Mouse (Mus musculus): ENCODE measurements around the gene Gm14410. TPM values are rescaled to one million over a fixed set of nuclear protein-coding genes. Genes with fewer than 3 reads are reported as not detected.
A peak's percentile ranks its signal among the peaks of the same experiment; 100 is the strongest.
"Not testable (repeated sequence)": the region's sequence is repeated elsewhere in the genome, so short reads cannot be mapped to it uniquely, and the experiment has no call there.

The Gm14410 gene
- polyA plus RNA-seq (2015; fragmentation: Nextera tagmentation; extraction: Ambion mirVana): 33.9 and 40.8 TPM in 2 replicates

GRCm38 (mm10) chr2:177206341-177206740 lies at the start of gene Gm14410:
Gene Gm14410 (minus strand): TSS chr2:177206421.
- not testable (repeated sequence) for ATAC-seq; H3K4me1 ChIP-seq (replicated peaks; ENCODE audit: control insufficient read depth, insufficient read depth, low read length); H3K27ac ChIP-seq (ENCODE audit: low read length); H3K9me3 ChIP-seq (ENCODE audit: control insufficient read depth, low read length); H3K36me3 ChIP-seq (ENCODE audit: control insufficient read depth, insufficient read depth); H3K9ac ChIP-seq (replicated peaks; ENCODE audit: low read depth, low read length); H3K27me3 ChIP-seq (replicated peaks; ENCODE audit: control insufficient read depth, insufficient read depth, low read length)
- WGBS: 0% methylated on average over 5 of the region's 6 CpGs
- Histone ChIP-seq H3K4me2 (ENCODE audit: low read length) (0 out of 2 replicates have a peak within 1 kb of the TSS, but pooled peaks have one; percentile 29), H3K4me3 (replicated peaks; ENCODE audit: low read length) (peak within 1 kb of the TSS; percentile 41)

GRCm38 (mm10) chr2:177247449-177247848 lies 41.2 kb upstream of the Gm14410 start:
- not testable (repeated sequence) for ATAC-seq; H3K4me3 ChIP-seq (replicated peaks; ENCODE audit: low read length); H3K27me3 ChIP-seq (replicated peaks; ENCODE audit: control insufficient read depth, insufficient read depth, low read length); H3K9me3 ChIP-seq (ENCODE audit: control insufficient read depth, low read length); H3K4me2 ChIP-seq (ENCODE audit: low read length); H3K4me1 ChIP-seq (replicated peaks; ENCODE audit: control insufficient read depth, insufficient read depth, low read length); H3K27ac ChIP-seq (ENCODE audit: low read length); H3K9ac ChIP-seq (replicated peaks; ENCODE audit: low read depth, low read length); H3K36me3 ChIP-seq (ENCODE audit: control insufficient read depth, insufficient read depth)
- 84% methylated on average over 2 of the region's 2 CpGs for WGBS

- not testable (repeated sequence) for H3K9me3 ChIP-seq (ENCODE audit: control insufficient read depth, low read length); H3K27ac ChIP-seq (ENCODE audit: low read length); H3K27me3 ChIP-seq (replicated peaks; ENCODE audit: control insufficient read depth, insufficient read depth, low read length); H3K4me2 ChIP-seq (ENCODE audit: low read length); H3K4me3 ChIP-seq (replicated peaks; ENCODE audit: low read length); H3K9ac ChIP-seq (replicated peaks; ENCODE audit: low read depth, low read length); H3K36me3 ChIP-seq (ENCODE audit: control insufficient read depth, insufficient read depth); ATAC-seq; H3K4me1 ChIP-seq (replicated peaks; ENCODE audit: control insufficient read depth, insufficient read depth, low read length)
- 39% methylated on average over 2 of the region's 2 CpGs for WGBS
These were observed 24.2 kb upstream of the Gm14410 start for GRCm38 (mm10) chr2:177230461-177230860.

GRCm38 (mm10) chr2:177172749-177173148 lies 33.5 kb downstream of the Gm14410 start:
- not testable (repeated sequence) for H3K9me3 ChIP-seq (ENCODE audit: control insufficient read depth, low read length); H3K27me3 ChIP-seq (replicated peaks; ENCODE audit: control insufficient read depth, insufficient read depth, low read length); H3K9ac ChIP-seq (replicated peaks; ENCODE audit: low read depth, low read length); H3K4me1 ChIP-seq (replicated peaks; ENCODE audit: control insufficient read depth, insufficient read depth, low read length); H3K4me2 ChIP-seq (ENCODE audit: low read length); H3K4me3 ChIP-seq (replicated peaks; ENCODE audit: low read length); ATAC-seq; H3K36me3 ChIP-seq (ENCODE audit: control insufficient read depth, insufficient read depth); H3K27ac ChIP-seq (ENCODE audit: low read length)
- WGBS: 88% methylated on average over 4 of the region's 5 CpGs

Other genes with a start within 250 kb of the Gm14410 start
- gene Gm14419, start 205.5 kb downstream of the Gm14410 start, polyA plus RNA-seq (2015; fragmentation: Nextera tagmentation; extraction: Ambion mirVana): 5.4 and 9.3 TPM in 2 replicates
- gene Gm14401, start 132.1 kb downstream of the Gm14410 start, polyA plus RNA-seq (2015; fragmentation: Nextera tagmentation; extraction: Ambion mirVana): not detected in 2 replicates
- gene Gm14409, start 60.6 kb upstream of the Gm14410 start, polyA plus RNA-seq (2015; fragmentation: Nextera tagmentation; extraction: Ambion mirVana): not detected in 2 replicates
- 0.26 and 0.35 TPM in 2 replicates for gene Gm14412, start 117.9 kb upstream of the Gm14410 start, polyA plus RNA-seq (2015; fragmentation: Nextera tagmentation; extraction: Ambion mirVana)
- gene Gm14418, start 191.9 kb upstream of the Gm14410 start, polyA plus RNA-seq (2015; fragmentation: Nextera tagmentation; extraction: Ambion mirVana): 6.1 and 8.1 TPM in 2 replicates

Data from forebrain, embryonic 16.5 days (tissue).